Mouse (Mus musculus) forebrain, embryonic 15.5 days (tissue): ENCODE data around the gene Pdia5. TPM values are rescaled to one million over a fixed set of nuclear protein-coding genes. Genes with fewer than 3 reads are reported as not detected.
A peak's percentile ranks its signal among the peaks of the same experiment; 100 is the strongest.

Experiments used
- ATAC-seq: fragments of 200-750 bp; cut with Nextera tagmentation; replicated peaks from 2 replicates; pipeline ENCODE4 v1.8.0; 2017; ENCODE audit warnings: mild to moderate bottlenecking, moderate TSS enrichment, moderate library complexity
- H3K27ac ChIP-seq: fragments of 300-500 bp; sonication (generic); replicated peaks from 2 replicates; pipeline ENCODE4 v1.5.1; 2015; ENCODE audit warnings: mild to moderate bottlenecking, inconsistent platforms
- H3K27me3 ChIP-seq: fragments of 300-500 bp; sonication (generic); 2 replicates; pipeline ENCODE4 v1.6.1; 2015; ENCODE audit warnings: inconsistent platforms
- H3K36me3 ChIP-seq: fragments of 300-500 bp; sonication (generic); 2 replicates; pipeline ENCODE4 v1.6.1; 2015; ENCODE audit warnings: mild to moderate bottlenecking, inconsistent platforms
- H3K4me1 ChIP-seq: fragments of 300-500 bp; sonication (generic); 2 replicates; pipeline ENCODE4 v1.6.1; 2015; ENCODE audit warnings: inconsistent platforms
- H3K4me2 ChIP-seq: fragments of 300-500 bp; sonication (generic); replicated peaks from 2 replicates; pipeline ENCODE4 v1.6.1; 2015; ENCODE audit warnings: mild to moderate bottlenecking, inconsistent platforms
- H3K4me3 ChIP-seq: fragments of 300-500 bp; sonication (generic); 2 replicates; pipeline ENCODE4 v1.5.1; 2015; ENCODE audit warnings: mild to moderate bottlenecking, inconsistent platforms
- H3K9ac ChIP-seq: fragments of 300-500 bp; sonication (generic); replicated peaks from 2 replicates; pipeline ENCODE4 v1.6.1; 2015; ENCODE audit warnings: mild to moderate bottlenecking, inconsistent platforms
- H3K9me3 ChIP-seq: fragments of 300-500 bp; sonication (generic); 2 replicates; pipeline ENCODE4 v1.6.1; 2016; ENCODE audit warnings: inconsistent platforms
- WGBS: fragments of 180-500 bp; shearing (Covaris S2); methylation state at CpG from one replicate; pipeline ENCODE4 v1.1.7; 2015; ENCODE audit warnings: mixed read lengths; 5-methylcytosine and 5-hydroxymethylcytosine counted together
- microRNA-seq: library from miRNA; unstranded; fragments of <30 nt; microRNA quantifications from one replicate; pipeline ENCODE4, GENCODE M21; 2016
- polyA plus RNA-seq: library from polyadenylated mRNA; unstranded; fragments of >200 nt; fragmentation: Nextera tagmentation; extraction: Ambion mirVana; gene quantifications from 2 replicates; pipeline ENCODE4 v1.2.1, GENCODE M21; 2015

Pdia5 gene
- polyA plus RNA-seq, 1 experiment from 2014 or later = 8.9 TPM

DNA sequence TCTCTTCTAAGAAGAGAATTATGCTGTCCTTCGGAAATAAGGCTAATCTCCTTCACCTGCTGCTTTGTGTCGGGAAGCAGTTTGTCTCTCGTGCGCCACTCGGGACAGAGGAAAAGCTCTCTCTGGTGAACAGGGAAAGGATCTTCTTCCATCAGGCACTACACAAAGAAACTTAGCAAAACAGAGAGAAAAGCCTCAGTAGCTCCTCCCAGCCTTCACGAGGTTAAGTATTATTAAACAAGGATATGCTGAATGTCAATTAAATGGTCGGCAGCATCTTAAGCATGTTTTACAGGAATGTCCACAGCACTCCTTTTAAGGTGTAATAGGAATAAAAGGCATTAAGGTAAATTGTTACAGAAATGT, 126.6 kb downstream of the Pdia5 start:
- WGBS = under 1% methylated on average over 7 of the region's 7 CpGs
- peak; percentile 63; the same call in 1 of the 2 replicates for ATAC-seq

DNA sequence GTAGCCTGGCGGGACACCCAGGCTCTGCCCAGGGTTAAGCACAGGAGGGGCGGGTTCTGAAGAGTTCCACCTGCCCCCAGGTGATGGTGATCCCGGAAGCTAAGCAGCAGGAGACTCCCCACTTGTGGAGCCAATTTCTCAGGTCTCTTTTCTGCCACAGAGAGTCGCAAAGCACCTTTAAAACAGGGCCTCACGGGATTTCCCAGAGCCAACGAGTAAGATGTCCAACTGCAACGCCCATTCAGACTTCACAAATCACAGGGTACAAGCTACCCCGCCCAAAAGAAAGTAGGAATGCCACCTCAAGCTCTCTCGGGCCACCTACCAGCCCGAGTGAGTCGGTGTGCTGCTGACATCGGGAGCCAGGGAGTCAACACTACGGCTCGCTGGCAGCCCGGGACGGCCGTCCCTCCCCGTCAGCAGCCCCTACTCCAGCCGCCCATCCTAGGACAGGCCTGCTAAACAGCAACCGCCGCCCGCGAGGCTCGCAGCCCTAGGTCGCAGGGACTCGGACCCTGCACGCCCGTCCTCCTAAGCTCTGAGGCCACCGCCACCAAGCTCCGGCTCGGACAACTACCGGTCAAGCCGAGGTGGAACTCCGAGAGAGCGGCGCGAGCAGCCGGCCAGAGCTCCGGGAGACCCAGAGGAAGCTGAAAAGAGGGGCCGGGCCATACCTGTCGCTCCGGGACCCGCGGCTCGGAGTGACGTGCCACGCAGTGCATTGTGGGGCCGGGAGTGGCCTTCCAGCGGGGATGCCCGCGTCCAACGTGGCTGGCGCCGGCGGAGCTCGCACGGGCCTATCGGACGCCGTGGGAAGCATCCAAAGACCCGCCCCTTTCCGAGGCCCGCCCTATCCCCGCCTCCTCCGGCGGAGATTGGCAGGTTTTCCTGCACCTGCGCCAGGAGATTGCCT, 127.3 kb downstream of the Pdia5 start, which contains the start of gene Sec22a:
TSS of gene Sec22a (minus strand) at position 769 of the 913 bp plus-strand sequence.
- peak within 1 kb of the TSS; percentile 71 for H3K4me3 ChIP-seq
- WGBS = under 1% methylated on average over 67 of the region's 67 CpGs
- no peaks in the 10 kb centered on the region for H3K9me3 ChIP-seq
- no peaks in the 10 kb centered on the region for H3K27me3 ChIP-seq
- H3K4me2 ChIP-seq = peak within 1 kb of the TSS; percentile 88
- ATAC-seq = peak; percentile 100
- H3K4me1 ChIP-seq = peaks cover 16% of the 10 kb centered on the region
- H3K36me3 ChIP-seq = 0 out of 2 replicates have a peak, but pooled peaks cover 4% of the 10 kb centered on the region
- peak within 1 kb of the TSS; percentile 87 for H3K27ac ChIP-seq
- peak within 1 kb of the TSS; percentile 75 for H3K9ac ChIP-seq

More for the DNA sequence above, 126.6 kb downstream of the Pdia5 start:
- H3K27ac ChIP-seq = peak overlapping the region; percentile 87
- peak overlapping the region; percentile 71 for H3K4me3 ChIP-seq
- H3K9ac ChIP-seq = peak overlapping the region; percentile 65
- H3K36me3 ChIP-seq = 0 out of 2 replicates have a peak, but pooled peaks cover 4% of the 10 kb centered on the region
- no peaks in the 10 kb centered on the region for H3K27me3 ChIP-seq
- H3K4me1 ChIP-seq = peaks cover 16% of the 10 kb centered on the region
- H3K4me2 ChIP-seq = peak overlapping the region; percentile 88
- H3K9me3 ChIP-seq = no peaks in the 10 kb centered on the region

DNA sequence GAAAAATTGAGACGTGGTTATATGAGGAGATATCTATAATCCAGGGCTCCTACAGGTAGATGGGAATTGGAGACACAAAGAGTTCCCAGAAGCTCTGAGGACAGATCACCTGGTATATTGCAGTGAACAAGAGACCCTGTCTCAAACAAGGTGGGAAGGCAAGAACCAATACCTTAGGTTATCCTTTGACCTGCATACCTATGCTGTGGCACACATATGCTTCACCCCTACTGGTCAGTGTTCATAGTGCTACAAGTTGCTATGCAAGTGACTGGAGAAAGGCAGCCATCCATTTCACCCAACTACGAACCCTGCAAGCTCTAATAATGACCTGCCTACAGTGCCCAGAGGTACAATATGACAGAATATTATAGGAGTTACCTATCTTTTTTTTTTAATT, 128.5 kb downstream of the Pdia5 start:
- Histone ChIP-seq H3K27me3 (no peaks in the 10 kb centered on the region), H3K9ac (no peak overlapping the region), H3K27ac (no peak overlapping the region), H3K4me2 (no peak overlapping the region), H3K9me3 (no peaks in the 10 kb centered on the region), H3K4me1 (peaks cover 16% of the 10 kb centered on the region), H3K36me3 (0 out of 2 replicates have a peak, but pooled peaks cover 4% of the 10 kb centered on the region), H3K4me3 (no peak overlapping the region)
- ATAC-seq = no peak
- 91% methylated on average over 2 of the region's 2 CpGs for WGBS

DNA sequence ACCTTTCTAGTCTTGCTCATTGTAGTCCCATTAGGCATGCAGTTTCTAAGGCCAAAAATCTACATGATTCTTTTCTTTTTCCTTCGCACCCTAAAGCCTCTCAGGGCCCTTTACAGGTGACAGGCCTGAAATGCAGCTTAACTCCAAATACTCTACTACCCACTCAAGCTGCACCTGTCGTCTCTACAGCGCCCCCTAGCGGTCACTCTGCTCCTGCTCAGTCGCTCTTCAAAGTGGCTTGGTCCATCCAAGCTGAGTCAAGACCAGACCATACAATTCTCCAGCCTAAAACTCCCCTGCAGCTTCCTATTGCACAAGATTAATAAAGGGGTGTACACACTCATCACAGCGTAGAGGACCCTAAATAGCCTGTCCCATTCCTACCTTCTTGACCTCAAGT, 130.1 kb downstream of the Pdia5 start:
- 0 out of 2 replicates have a peak, but pooled peaks cover 4% of the 10 kb centered on the region for H3K36me3 ChIP-seq
- H3K27ac ChIP-seq = no peak overlapping the region
- WGBS = 33% methylated on average over 6 of the region's 6 CpGs
- H3K4me1 ChIP-seq = peaks cover 16% of the 10 kb centered on the region
- H3K4me2 ChIP-seq = no peak overlapping the region
- ATAC-seq = no peak
- H3K9ac ChIP-seq = no peak overlapping the region
- H3K9me3 ChIP-seq = no peaks in the 10 kb centered on the region
- no peaks in the 10 kb centered on the region for H3K27me3 ChIP-seq
- no peak overlapping the region for H3K4me3 ChIP-seq

DNA sequence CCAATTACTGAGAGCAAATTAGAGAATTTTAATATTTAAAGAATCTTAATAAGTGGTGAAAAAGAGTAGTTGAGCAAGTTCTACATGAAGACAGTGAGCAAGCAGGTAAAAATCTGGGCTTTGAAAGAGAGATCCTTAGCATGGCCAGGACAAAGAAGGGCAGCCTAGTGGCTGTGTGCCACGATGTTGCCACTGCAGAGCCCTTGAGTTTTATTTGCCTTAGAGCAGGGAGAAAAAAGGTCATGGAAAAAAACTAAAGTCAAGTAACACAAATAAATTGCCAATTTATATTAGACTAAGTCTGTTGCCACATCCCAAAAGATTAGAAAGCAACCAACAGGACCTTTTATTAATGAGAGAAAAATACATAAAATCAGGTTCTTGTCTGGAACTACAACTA, 133.2 kb downstream of the Pdia5 start:
- Histone ChIP-seq H3K36me3 (0 out of 2 replicates have a peak, but pooled peaks cover 4% of the 10 kb centered on the region), H3K4me1 (0 out of 2 replicates have a peak, but pooled peaks cover 3% of the 10 kb centered on the region), H3K27ac (no peak overlapping the region), H3K9ac (no peak overlapping the region), H3K9me3 (no peaks in the 10 kb centered on the region), H3K27me3 (no peaks in the 10 kb centered on the region), H3K4me3 (no peak overlapping the region), H3K4me2 (no peak overlapping the region)
- no peak for ATAC-seq
- whole genome bisulfite sequencing = 91% methylated on average over 1 of the region's 1 CpGs

Small RNA genes lying within 50 kb of the gene (microRNA-seq; reads per million reads assigned to microRNA genes)
- not detected for gene Gm25548

Other genes with a start within 250 kb of the Pdia5 start
- gene Sec22a, start 127.0 kb downstream of the Pdia5 start, polyA plus RNA-seq = 42.5 and 47.2 TPM in 2 replicates
- gene Sema5b, start 50.3 kb upstream of the Pdia5 start, polyA plus RNA-seq = 31.5 and 34.0 TPM in 2 replicates